Mouse (Mus musculus): Measurements from ENCODE around the gene Stk11.
A peak's percentile ranks its signal among the peaks of the same experiment; 100 is the strongest.

DNA sequence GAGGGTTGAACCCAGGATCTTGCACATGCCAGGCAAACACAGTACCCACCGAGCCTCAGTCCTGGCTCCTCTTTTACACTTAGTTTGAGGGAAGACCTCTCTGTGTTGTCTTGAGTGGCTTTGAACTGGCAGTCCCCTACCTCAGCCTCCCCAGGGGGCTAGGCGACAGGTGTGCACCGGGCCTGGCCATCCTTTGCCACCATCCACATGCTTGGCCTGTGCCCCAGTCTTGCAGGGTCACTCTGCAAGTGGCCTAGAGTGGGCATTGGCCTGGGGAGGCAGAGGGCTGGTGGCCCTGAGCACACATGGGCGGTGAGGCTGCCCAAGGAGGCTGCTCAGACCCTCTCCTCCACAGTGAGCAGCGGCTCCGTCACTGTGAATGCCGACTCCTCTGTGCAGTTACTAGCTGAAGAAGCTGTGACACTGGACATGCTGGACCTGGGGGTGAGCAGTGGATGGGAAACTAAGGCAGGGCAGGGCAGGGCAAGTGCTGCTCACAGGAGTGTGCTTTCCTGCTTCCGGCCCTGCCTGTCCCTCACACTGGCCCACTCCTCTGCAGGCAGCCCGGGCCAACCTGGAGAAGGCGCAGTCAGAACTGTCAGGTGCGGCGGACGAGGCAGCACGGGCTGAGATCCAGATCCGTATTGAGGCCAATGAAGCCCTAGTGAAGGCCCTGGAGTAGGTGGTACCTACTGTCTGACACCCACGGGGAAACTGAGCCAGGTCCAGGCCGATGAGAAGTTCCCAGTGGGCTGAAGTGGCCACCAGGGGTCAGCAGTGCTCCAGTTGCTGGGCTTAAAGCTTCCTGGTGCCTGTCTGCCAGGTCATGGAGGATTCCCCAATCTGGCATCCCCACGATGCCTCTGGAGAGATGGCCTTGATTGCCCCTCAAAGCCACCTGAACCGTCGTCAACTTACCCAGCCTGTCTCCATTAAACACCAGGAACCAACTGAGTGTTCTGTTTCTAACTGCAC is 29.5 kb downstream of the Stk11 start:
- TF ChIP-seq CTCF (IDR thresholded peaks at IDR 0.05; ENCODE audit: extremely low read depth, insufficient read length, insufficient replicate concordance, low read depth, low read length), result peak; percentile 90
- peak; percentile 7; the same call in 1 of the 2 replicates for TF ChIP-seq POLR2A (IDR thresholded peaks at IDR 0.05; ENCODE audit: low read depth, low read length)
